Mouse (Mus musculus): ENCODE results near the gene Mtrr.

The Mtrr gene

DNA sequence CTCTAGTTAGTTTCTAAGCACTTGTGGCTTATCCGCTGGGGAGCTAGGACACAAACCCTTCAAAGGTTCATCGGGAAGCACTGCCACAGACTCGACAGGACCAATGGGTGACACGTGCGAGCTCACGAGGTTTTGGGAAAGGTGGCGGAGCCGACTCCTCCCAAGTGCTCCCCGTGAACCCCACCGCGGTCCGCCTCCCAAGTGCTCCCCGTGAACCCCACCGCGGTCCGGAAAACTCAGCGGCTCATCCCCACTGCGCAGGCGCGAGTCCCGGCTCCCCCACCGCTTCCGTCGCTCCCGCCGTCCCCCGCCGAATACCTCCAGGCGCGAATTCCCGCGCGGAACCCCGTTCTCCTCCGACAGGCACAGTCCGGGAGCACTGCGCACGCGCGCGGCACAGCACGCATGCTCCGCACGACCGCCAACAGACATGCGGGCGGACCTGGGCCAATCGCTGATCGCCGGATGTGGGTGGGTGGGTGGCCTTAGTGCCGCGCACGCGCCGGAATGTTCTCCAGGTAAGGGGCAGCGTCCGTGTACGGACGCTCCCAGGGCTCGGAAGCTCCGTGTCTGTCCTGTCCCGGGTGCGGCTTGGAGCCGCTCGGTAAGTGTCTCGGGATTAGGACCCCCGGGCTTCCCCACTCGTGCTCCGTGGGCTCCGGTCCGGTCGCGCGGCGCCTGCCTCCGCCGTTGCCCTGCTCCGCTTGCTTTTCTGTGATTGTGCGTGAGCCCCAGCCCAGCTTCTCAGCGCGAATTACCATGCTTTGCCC, at the start of gene Mtrr, which contains the start of gene Fastkd3:
Gene Mtrr (minus strand): TSS at position 403 of the 770 bp plus-strand sequence.
Gene Fastkd3 (plus strand): TSS at position 488 of the 770 bp plus-strand sequence.
- in situ Hi-C loops (cut with MboI, MseI): loop anchor here (10.0 to 25.0 kb wide), 2 partner anchors 953 to 1670 kb away; partner anchors contain the start of genes Gm10767, Nsun2 and Tent4a

DNA sequence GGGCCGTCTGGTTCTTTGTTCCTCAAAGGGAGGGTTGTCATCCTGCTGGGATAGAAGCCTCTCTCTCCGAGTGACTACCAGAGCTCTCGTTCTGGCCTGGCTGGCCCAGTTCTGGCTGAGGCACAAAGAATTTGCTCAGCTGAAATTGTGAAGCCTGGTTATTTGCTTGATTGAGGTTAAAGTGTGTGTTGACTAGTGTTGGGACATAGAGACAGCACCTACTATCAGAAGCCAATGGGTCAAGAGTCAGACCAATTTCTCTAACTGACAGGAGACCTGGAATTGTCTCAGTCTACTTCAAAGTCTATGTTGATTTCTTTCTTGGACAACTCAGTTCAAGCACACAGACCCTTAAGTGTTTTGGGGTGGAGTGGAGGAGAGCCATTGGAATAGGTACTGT, 45.1 kb upstream of the Mtrr start:
- in situ Hi-C loops (cut with MboI, MseI): no loop called here

DNA sequence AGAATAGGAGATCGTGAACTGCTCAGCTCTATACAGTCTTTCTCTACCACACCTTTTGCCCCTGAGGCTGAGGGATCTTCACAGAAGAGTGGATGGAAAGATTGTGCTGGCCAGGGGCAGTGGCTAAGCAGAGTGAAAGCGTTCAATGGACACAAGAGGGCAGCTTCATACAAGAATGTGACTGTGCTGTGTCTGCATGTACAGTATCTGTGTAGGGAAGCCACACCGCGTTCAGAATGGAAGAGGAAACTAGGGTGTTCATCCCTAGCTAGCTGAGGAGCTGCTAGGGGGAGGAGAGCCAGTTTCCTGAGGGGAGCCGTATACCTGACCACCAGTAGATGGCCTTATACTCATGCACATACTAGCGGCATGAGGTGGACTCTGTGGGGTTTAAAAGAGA, 40.8 kb upstream of the Mtrr start:
- in situ Hi-C loops (cut with MboI, MseI): no loop called here

DNA sequence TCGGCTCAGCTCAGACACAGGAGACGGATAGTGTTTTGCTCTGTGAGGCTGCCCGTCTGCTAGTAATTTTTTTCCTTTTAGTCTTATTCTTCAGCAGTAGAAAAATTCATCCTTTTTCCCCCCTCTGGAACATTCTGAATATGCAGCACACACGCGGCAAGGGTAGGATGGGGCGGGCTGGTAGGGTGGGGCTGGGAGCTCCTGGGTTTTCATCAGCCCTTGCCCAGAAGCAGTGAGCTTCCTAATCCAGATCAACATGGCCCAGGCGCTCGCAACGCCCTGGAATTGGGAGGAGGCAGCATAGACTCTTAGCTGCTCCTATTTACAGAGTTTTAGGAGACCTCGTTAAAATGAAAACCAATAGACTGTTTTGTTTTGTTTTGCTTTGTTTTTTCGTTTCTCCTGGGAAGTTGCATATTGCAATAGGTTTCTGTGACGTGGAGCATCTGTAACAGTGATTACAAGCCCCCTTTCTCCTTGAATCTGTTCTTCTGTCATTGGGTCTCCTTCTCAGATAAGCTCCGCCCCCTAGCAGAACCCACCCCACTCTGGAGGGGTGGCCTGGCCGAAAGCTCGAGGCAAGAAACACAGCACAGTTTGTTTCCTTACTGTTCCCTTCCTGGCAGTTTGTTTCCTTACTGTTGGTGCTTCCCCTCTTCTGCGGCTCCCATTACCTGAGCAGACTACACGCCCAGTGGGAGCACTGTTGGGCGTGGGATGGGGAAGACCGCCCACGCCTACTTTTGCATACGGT, 25.9 kb upstream of the Mtrr start:
- in situ Hi-C loops (cut with MboI, MseI): no loop called here

DNA sequence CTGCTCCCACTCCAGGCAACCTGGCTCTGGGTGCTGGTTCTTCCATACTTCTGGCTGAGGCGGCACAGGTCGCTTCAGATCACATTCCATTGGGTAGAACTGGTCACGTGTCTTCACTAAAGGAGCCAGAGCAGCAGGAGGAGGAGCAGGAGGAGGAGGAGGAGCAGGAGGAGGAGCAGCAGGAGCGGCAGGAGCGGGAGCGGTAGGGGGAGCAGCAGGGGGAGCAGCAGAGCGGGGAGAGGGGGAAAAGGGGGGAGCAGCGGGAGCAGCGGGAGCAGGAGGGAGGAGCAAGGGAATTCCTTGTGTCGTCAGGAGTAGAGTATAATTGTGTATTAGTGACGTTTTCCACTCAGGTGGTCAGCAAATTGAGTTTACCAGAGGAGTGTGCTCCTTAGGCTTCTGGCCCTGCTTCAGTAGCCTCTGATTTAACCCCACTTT, 23.8 kb upstream of the Mtrr start:
- in situ Hi-C loops (cut with MboI, MseI): no loop called here

DNA sequence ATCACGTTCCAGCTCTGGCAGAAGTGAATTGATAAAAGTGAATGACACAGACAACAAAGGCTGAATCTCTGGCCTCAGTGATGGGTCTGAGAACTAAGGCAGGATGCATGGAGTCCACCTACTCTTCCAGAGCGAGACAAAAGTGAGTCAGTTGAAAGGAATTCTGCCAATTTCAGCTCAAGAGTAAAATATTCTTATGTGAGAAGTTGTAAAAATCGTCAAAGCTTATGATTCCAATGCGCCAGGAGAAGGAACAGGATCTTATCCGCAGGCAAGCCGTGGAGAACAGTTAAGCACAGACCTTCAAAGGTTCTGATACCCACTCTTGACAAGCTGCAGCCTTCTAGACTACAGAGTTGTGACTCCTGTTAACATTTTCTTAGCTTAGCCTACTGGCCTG, 21.1 kb upstream of the Mtrr start:
- in situ Hi-C loops (cut with MboI, MseI): no loop called here

DNA sequence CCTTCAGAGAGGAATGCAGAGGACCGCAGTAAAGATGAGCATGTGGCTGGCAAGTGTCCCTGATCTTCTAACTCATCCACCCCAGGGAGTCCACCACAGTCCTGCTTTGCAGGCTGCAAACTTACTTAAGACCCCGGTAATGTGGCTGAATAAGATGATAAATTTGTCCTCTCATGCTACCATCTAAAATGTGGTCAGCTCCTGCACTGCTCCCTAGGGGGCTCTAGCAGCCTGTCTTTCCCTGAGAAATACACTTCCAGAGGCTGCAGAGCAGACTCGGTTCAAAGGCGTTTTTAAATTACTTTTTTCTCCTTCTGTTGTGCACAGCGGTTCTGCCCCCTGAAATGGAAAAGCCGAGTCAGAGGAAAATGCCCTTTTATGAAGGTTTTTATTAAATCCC, 19.2 kb upstream of the Mtrr start:
- in situ Hi-C loops (cut with MboI, MseI): no loop called here

DNA sequence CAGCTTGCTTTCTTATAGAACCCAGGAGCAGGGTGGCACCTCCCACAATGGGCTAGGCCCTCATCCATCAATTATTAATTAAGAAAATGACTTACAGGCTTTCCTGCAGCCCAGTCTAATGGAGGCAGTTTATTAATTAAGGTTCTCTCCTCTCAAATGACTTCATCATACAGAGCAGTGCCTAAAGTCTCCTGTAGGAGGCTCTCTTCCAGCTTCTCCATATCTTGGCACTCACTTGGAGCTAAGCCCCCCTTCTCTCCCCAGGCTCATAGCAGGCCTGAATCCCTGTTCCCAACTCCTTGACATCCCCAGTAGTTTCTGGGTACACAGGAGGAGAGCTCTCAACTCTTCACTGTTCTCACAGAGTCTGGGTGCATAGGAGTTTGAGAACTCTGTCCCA, 17.0 kb upstream of the Mtrr start:
- in situ Hi-C loops (cut with MboI, MseI): loop anchor here (25.0 kb wide), 1 partner anchor 1687 kb away; the partner anchor contains the start of gene Gm10767

DNA sequence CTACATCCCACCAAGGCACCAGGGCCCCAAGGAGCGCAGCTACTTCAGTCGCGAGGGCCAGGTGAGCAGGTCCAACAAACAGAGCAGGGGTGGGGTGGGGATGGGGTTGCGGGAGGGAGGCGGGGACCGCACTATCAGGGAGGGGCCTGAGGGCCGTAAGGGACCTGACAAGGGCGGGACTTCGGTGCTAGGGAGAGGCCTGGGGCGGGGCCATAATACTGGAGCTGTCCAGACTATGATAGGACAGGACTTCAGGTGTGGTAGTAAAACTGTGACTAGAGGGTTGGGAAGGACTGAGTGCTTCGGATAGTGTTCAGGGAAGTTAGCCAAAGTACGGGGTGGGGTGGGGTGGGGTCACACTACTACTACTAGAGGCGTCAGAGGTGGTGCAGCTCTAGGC, 15.7 kb upstream of the Mtrr start:
- in situ Hi-C loops (cut with MboI, MseI): loop anchor here (25.0 kb wide), 1 partner anchor 1685 kb away; the partner anchor contains the start of gene Gm10767

DNA sequence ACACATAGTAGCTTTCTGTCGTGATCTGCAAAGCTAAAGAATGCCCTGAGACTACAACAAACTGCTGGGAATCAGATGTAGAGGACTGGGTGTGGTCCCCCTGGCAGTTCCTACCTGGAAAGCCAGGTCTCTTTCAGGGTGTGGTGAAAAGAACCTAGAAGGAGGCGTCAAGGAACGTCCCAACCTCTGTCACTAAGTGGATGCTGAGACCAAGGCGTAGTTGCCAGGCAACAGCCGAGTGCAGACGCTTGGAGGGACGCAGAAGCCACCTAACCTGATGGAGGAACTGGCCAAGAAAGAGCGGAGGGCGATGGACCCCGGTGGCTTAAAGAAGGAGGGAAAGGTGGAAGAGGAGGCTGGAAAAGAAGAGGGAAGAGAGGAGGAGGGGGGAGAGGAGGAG, 15.2 kb upstream of the Mtrr start, which contains the start of gene 1700001L19Rik:
Gene 1700001L19Rik (plus strand): TSS at position 223 of the 400 bp plus-strand sequence.
- in situ Hi-C loops (cut with MboI, MseI): loop anchor here (25.0 kb wide), 1 partner anchor 1685 kb away; the partner anchor contains the start of gene Gm10767

DNA sequence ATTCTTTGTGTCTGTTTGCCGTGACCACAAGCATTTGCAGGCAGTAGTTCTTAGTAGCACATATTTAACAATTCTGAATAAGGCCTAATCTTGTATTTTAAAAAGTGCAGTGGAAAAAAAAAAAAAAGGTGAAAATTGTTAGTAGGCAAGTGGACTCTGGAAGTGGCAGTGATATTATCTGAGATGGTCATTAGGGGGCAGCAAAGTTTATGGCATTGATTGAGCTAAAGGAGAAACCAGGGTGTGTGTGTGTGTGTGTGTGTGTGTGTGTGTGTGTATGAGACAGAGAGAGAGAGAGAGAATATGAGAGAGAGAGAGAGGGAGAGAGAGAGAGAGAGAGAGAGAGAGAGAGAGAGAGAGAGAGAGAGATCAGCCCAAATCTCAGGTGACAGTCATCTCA, 11.8 kb upstream of the Mtrr start:
- in situ Hi-C loops (cut with MboI, MseI): loop anchor here (25.0 kb wide), 1 partner anchor 1681 kb away; the partner anchor contains the start of gene Gm10767

DNA sequence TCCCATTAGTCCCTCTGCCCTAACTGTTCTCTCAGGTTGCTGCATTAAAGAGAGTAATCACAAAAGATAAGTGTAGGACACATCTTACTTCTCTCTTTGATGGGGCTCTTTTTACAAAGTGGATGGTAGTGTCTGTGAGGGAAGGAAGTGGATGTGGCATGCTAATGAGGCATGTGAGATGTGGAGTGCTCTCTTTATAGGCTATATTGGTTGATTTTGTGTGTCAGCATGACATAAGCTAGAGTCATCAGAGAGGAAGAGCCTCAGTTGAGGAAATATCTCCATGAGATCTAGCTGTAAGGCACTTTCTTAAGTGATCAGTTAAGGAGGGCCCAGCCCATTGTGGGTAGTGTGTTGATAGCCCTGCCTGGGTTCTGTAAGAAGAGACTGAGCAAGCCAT, 6.4 kb upstream of the Mtrr start:
- in situ Hi-C loops (cut with MboI, MseI): loop anchor here (5.0 to 25.0 kb wide), 3 partner anchors 946 to 1676 kb away; partner anchors contain the start of genes Gm10767, Nsun2 and Tent4a

DNA sequence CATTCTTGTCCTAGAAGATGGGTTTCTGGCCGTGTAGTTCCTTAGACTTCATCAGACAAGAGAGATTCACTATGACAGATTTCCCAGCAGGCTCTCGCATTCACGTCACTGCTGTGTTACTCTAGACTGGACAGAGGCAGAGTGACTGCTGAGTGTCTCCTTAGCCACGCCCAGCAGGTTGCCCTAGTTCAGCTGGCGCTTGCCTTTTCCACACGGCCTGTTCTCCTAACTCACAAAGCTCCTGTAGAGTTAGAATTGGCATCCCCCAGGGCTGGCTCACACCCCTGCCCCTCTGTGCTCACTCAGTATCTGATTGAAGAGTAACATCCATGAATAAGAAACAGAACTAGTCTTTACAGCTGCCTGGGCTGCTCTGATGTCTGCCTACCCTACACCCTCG, 3.5 kb upstream of the Mtrr start:
- in situ Hi-C loops (cut with MboI, MseI): loop anchor here (5.0 to 25.0 kb wide), 3 partner anchors 949 to 1673 kb away; partner anchors contain the start of genes Gm10767, Nsun2 and Tent4a

DNA sequence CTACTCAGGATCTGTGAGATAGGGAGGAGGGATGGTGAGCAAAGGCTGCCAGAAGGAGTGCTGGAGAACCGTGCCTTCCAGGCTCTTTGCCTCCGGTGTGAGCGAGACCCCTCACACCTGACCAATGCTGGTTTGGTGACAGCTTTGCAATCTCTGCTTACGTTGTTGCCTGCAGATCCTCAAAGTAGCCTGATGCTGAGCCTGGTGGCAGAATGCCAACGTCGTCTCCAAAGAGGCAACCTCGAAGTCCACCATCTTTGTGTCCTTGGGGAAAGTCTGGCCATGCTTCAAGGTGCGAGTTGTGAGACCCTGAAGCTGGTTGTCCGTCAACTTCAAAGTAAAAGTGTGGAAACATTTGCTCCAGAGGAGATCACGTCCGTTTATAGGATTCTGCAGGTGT, 2.0 kb upstream of the Mtrr start:
- in situ Hi-C loops (cut with MboI, MseI): loop anchor here (10.0 to 25.0 kb wide), 2 partner anchors 951 to 1672 kb away; partner anchors contain the start of genes Gm10767, Nsun2 and Tent4a

DNA sequence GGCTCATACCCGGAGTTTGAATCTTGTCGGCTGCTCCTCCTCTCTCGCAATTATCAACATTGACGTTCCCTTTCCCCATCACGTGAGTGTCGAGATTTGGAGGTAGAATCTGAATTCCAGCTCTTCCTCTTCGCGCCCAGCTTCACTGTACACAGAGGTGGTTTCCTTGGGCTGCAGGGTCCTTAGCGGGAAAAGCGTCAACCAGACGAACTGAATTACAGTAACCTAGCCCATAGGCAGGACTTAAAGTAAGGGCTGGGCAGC, 500 bp upstream of the Mtrr start:
- in situ Hi-C loops (cut with MboI, MseI): loop anchor here (10.0 to 25.0 kb wide), 2 partner anchors 952 to 1670 kb away; partner anchors contain the start of genes Gm10767, Nsun2 and Tent4a

DNA sequence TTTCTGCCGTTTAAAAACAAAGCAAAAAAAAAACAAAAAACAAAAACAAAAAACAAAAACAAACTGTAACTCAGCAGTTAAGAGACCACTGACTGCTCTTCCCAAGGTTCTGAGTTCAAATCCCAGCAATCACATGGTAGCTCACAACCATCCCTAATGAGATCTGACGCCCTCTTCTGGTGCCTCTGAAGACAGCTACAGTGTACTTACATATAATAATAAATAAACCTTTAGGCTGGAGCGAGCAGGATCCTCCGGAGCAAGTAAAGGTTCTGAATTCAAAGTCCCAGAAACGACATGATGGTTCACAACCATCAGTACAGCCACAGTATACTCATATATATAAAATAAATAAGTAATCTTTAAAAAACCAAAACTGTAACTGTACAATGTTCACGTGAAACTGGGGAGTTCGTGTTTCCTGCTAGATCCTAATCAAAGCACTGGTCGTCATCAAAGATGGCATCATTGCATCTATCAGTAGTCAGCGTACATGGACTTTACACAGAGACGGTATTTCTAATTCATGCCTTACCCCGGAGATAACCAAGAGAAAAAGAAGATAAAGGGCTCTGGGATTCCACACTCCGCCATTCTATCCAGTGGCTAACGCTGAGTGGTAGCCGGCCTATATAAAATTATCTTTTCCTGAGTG, 736 bp downstream of the Mtrr start:
- in situ Hi-C loops (cut with MboI, MseI): loop anchor here (10.0 to 25.0 kb wide), 2 partner anchors 954 to 1669 kb away; partner anchors contain the start of genes Gm10767, Nsun2 and Tent4a

DNA sequence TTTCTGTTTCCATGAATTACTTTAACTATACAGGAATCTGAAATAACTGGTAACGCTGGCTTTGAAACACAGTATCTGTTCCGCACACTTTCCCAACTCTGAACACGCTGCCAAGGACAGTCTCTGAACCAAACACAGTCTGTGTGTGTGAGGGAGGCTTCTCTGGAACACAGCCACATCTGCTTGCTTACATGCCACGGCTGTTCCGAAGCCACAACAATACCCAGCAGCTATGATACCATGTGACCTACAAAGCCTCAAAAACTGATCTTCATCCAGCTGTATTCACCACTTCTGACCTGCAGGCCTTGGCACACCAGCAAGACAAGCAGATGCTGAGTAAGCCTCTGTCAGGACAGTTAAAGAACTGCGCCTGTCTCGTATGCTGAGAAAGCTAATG, 4.0 kb downstream of the Mtrr start:
- in situ Hi-C loops (cut with MboI, MseI): loop anchor here (10.0 to 25.0 kb wide), 2 partner anchors 1037 to 1666 kb away; partner anchors contain the start of genes Gm10767 and Srd5a1

DNA sequence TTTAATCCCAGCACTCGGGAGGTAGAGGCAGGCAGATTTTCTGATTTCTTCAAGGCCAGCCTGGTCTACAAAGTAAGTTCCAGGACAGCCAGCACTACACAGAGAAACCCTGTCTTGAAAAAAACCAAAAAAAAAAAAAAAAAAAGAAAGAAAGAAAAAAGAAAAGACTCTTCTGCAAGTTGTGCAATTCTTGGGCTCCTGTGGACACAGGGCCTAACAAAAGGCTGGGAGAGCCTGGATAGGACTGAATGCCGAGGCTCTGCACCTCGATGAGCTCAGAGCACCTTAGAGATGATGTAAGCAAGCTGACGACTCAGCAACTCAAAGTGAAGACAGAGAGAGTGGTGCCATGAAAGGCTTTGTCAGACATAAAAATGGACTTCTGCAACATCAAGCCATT, 7.6 kb downstream of the Mtrr start:
- in situ Hi-C loops (cut with MboI, MseI): loop anchor here (10.0 kb wide), 1 partner anchor 1040 kb away; the partner anchor contains the start of gene Srd5a1

DNA sequence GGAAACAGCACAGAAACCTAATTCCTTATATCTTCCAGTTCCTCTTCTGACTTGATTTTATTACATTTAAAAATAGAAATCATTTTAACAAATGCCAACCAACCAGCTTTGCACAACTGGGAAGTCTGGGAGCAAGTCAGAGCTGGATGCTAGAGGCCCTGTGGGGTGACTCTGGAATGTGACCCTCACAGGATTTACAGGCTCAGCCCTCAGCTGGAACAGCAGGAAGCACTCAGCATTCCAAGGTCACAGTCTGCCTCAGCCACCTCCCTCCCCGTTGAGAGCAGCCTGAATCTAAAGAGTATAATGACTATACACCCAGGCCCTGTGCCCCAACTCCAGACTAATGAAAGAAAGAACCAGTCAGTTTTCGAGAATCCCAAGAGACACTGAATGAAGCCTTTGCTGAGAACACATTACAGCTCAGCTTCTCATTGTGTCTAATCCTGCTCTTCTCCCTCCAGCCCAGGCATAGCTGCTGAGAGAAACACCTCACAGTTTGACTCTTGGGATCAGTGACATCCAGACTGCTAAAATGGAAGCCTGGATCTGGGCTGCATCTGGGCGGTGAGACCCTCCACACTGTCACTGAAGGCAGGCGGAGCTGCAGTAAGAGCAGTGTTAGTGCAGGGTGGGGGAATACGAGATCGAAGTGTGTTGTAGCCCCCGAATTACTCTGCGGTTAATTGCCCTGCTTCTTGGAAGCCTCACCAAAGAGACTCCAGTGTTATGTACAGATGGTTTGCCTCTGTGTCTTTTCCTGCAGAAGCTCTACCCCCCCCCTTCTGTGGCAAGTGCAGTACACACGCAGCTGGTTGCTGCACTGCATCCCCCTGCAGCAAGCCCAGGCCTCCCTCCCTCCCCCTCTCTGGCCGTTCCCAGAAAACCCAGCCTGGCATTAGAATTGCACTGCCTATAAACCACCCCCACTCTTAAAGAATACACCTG, 8.7 kb downstream of the Mtrr start:
- in situ Hi-C loops (cut with MboI, MseI): loop anchor here (10.0 kb wide), 1 partner anchor 1042 kb away; the partner anchor contains the start of gene Srd5a1

DNA sequence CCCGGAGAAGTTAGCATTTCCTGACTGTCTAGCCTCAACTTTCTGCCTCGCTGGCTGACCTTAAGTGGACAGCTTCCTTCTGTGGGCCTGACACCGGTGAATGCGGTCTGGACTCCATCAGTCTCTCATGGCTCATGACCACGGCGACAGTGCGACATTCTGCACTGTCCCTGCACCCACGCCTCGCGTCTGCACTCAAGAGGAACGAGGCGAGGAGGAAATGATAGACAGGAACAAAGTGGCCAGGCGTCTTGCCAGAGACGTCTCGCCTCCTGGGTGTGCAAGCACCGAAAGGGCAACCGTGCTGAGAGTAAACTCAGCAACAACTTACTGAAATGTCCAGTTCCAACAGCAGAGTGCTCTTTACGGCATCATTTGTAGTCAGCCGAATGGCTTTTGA, 9.7 kb downstream of the Mtrr start:
- in situ Hi-C loops (cut with MboI, MseI): loop anchor here (10.0 kb wide), 1 partner anchor 1043 kb away; the partner anchor contains the start of gene Srd5a1

All from regulatory T cell (primary cell).